Mouse (Mus musculus) adrenal gland (tissue): ENCODE results near the gene Olfr1459.

Experiments used
- intact Hi-C: fragments of 180-260 bp; cut with DNase I; formaldehyde crosslinking; loops from one replicate; pipeline ENCODE4 v1.15.1; 2025
- long read RNA-seq, 2 experiments: library from polyadenylated mRNA; unstranded; transcript quantifications; one replicate each; pipeline ENCODE4 v2.0.0; 2020; ENCODE audit warnings: borderline replicate concordance in 1 of 2; ENCODE audit not compliant: insufficient replicate concordance in 1 of 2

Olfr1459 gene
- long read RNA-seq, experiment 1, result 0 reads
- long read RNA-seq, experiment 2, result 0 reads

- intact Hi-C loops, result no loop called here
Observed at GRCm38 (mm10) chr19:13149449-13149848, at the start of gene Olfr1459. Gene Olfr1459, minus strand, starts transcription at chr19:13149549.

- intact Hi-C loops, result no loop called here
Observed at GRCm38 (mm10) chr19:13185434-13185833, 36.1 kb upstream of the Olfr1459 start, which contains the start of gene Olfr1462. Gene Olfr1462, plus strand, starts transcription at chr19:13185734.

- intact Hi-C loops, result no loop called here
Observed at GRCm38 (mm10) chr19:13162700-13163099, 13.4 kb upstream of the Olfr1459 start, which contains the start of gene Olfr1461. Gene Olfr1461, plus strand, starts transcription at chr19:13163000.

GRCm38 (mm10) chr19:13106675-13107074, 42.7 kb downstream of the Olfr1459 start, which contains the start of gene Olfr1458:
Gene Olfr1458, minus strand, starts transcription at chr19:13106775.
- intact Hi-C loops, result no loop called here

GRCm38 (mm10) chr19:13097791-13098190, 51.6 kb downstream of the Olfr1459 start, which contains the start of gene Olfr1457:
Gene Olfr1457, minus strand, starts transcription at chr19:13097891.
- intact Hi-C loops, result no loop called here

GRCm38 (mm10) chr19:13093908-13094307, 55.4 kb downstream of the Olfr1459 start:
- intact Hi-C loops, result no loop called here
